Comparison of ENCODE assay signal across 15 mouse cellular contexts in genomic region chr13:3767086-3767485, GRCm38 (mm10). TPM values are rescaled to one million over a fixed set of nuclear protein-coding genes. Genes with fewer than 3 reads are reported as not detected.
"Had no signal": no experiment of that assay in that cellular context is flagged by ENCODE, and none has a peak within 500 bp of the region (broad histone marks: within the 10 kb centered on the region; RNA-seq: fewer than 3 reads in every experiment).

No protein-coding gene starts in this region.

- DNase-seq: kidney, adult 2 months; kidney, postnatal 14 days; layer of hippocampus, postnatal 36 days; left cerebral cortex, postnatal 4 days; retina, postnatal 1 day; right cerebral cortex, postnatal 4 days; spleen, adult 18-20 months; thymus, adult 2 months; thymus, postnatal 25 days had no signal

- H3K4me3 ChIP-seq: kidney, embryonic 15.5 days; liver, embryonic 12.5 days; midbrain, embryonic 12.5 days; neural tube, embryonic 13.5 days; stomach, embryonic 15.5 days had no signal

- H3K27ac ChIP-seq: kidney, embryonic 15.5 days; liver, embryonic 12.5 days; midbrain, embryonic 12.5 days; neural tube, embryonic 13.5 days; stomach, embryonic 15.5 days had no signal

RNA-seq across cellular contexts. Expression of gene Calml3, which starts 37.0 kb away (rescaled TPM):
- total RNA-seq: layer of hippocampus, postnatal 36 days; left cerebral cortex, postnatal 4 days; megakaryocyte-erythroid progenitor cell, adult 5-6 weeks had no signal
